Mouse (Mus musculus): ENCODE results near the gene 1700067K01Rik. TPM values are rescaled to one million over a fixed set of nuclear protein-coding genes. Genes with fewer than 3 reads are reported as not detected.

The 1700067K01Rik gene
- polyA plus RNA-seq (2012; fragmentation: generic; extraction: Trizol): 0.29 TPM

- Histone ChIP-seq H3K4me3 (no peak within 1 kb of the TSS), H3K79me2 (ENCODE audit: control insufficient read depth, insufficient read depth) (no peaks in the 10 kb centered on the region), H3ac (ENCODE audit: control insufficient read depth, insufficient read length) (no peak within 1 kb of the TSS), H3K4me2 (ENCODE audit: low read depth) (no peak within 1 kb of the TSS), H3K27me3 (ENCODE audit: control insufficient read depth, insufficient read depth, insufficient read length) (no peaks in the 10 kb centered on the region), H3K36me3 (ENCODE audit: control insufficient read depth, insufficient read depth) (no peaks in the 10 kb centered on the region)
- TF ChIP-seq MAX (IDR thresholded peaks at IDR 0.05; ENCODE audit: low read depth) (no peak), POLR2AphosphoS2 (IDR thresholded peaks at IDR 0.05; ENCODE audit: insufficient read length, low read depth) (peak; percentile 51)
These were observed at the start of gene 1700067K01Rik for GRCm38 (mm10) chr8:84001281-84002000. TSS of gene 1700067K01Rik (plus strand) at chr8:84001502.

- no peak for TF ChIP-seq E2F4 (IDR thresholded peaks at IDR 0.05; ENCODE audit: insufficient read depth)
- TF ChIP-seq MAX (IDR thresholded peaks at IDR 0.05; ENCODE audit: low read depth): no peak
- no peak for TF ChIP-seq MYOG (IDR thresholded peaks at IDR 0.05; ENCODE audit: control insufficient read depth in 1 of 3, insufficient read depth in 1 of 3, insufficient read length in 2 of 3, low read depth in 2 of 3)
- TF ChIP-seq TCF3 (IDR thresholded peaks at IDR 0.05; ENCODE audit: insufficient read length, low read depth): no peak
- no peak for TF ChIP-seq TCF12 (IDR thresholded peaks at IDR 0.05; ENCODE audit: insufficient read depth, poor library complexity, severe bottlenecking)
- TF ChIP-seq REST (IDR thresholded peaks at IDR 0.05; ENCODE audit: insufficient read depth, insufficient read length): no peak
- peak overlapping the region; percentile 59 for H3K4me3 ChIP-seq
These were observed 46.6 kb upstream of the 1700067K01Rik start for GRCm38 (mm10) chr8:83954749-83955105.

GRCm38 (mm10) chr8:83955106-83955957 lies 46.0 kb upstream of the 1700067K01Rik start, which contains the start of the genes Gm10644 and Asf1b:
TSS of gene Gm10644 (minus strand) at chr8:83955205.
TSS of gene Asf1b (plus strand) at chr8:83955507.
- TF ChIP-seq USF1 (IDR thresholded peaks at IDR 0.05; ENCODE audit: low read depth) (no peak), POLR2A (IDR thresholded peaks at IDR 0.05; ENCODE audit: insufficient read length, low read depth) (peak; percentile 84), MYOD1 (IDR thresholded peaks at IDR 0.05; ENCODE audit: control insufficient read depth in 1 of 3, insufficient read length in 2 of 3, low read depth in 2 of 3) (no peak), TCF12 (IDR thresholded peaks at IDR 0.05; ENCODE audit: insufficient read depth, poor library complexity, severe bottlenecking) (no peak), POLR2AphosphoS2 (IDR thresholded peaks at IDR 0.05; ENCODE audit: insufficient read length, low read depth) (peak; percentile 79), CEBPB (IDR thresholded peaks at IDR 0.05; ENCODE audit: insufficient read depth, poor library complexity, severe bottlenecking) (no peak), REST (IDR thresholded peaks at IDR 0.05; ENCODE audit: insufficient read depth, insufficient read length) (no peak), E2F4 (IDR thresholded peaks at IDR 0.05; ENCODE audit: insufficient read depth) (peak; percentile 95), MAX (IDR thresholded peaks at IDR 0.05; ENCODE audit: low read depth) (no peak)
- Histone ChIP-seq H3K4me2 (ENCODE audit: low read depth) (peak within 1 kb of the TSS; percentile 82), H3K79me2 (ENCODE audit: control insufficient read depth, insufficient read depth) (peaks cover 25% of the 10 kb centered on the region), H3K4me3 (peak within 1 kb of the TSS; percentile 59), H3K36me3 (ENCODE audit: control insufficient read depth, insufficient read depth) (no peaks in the 10 kb centered on the region), H3K27me3 (ENCODE audit: control insufficient read depth, insufficient read depth, insufficient read length) (no peaks in the 10 kb centered on the region), H3ac (ENCODE audit: control insufficient read depth, insufficient read length) (peak within 1 kb of the TSS; percentile 5)

More at GRCm38 (mm10) chr8:83954749-83955105, 46.6 kb upstream of the 1700067K01Rik start:
- no peaks in the 10 kb centered on the region for H3K27me3 ChIP-seq (ENCODE audit: control insufficient read depth, insufficient read depth, insufficient read length)
- H3K79me2 ChIP-seq (ENCODE audit: control insufficient read depth, insufficient read depth): peaks cover 21% of the 10 kb centered on the region
- H3ac ChIP-seq (ENCODE audit: control insufficient read depth, insufficient read length): no peak overlapping the region
- H3K36me3 ChIP-seq (ENCODE audit: control insufficient read depth, insufficient read depth): no peaks in the 10 kb centered on the region
- H3K4me2 ChIP-seq (ENCODE audit: low read depth): peak overlapping the region; percentile 82

- peak overlapping the region; percentile 5 for H3ac ChIP-seq (ENCODE audit: control insufficient read depth, insufficient read length)
- TF ChIP-seq CEBPB (IDR thresholded peaks at IDR 0.05; ENCODE audit: insufficient read depth, poor library complexity, severe bottlenecking): no peak
- no peak for TF ChIP-seq REST (IDR thresholded peaks at IDR 0.05; ENCODE audit: insufficient read depth, insufficient read length)
- TF ChIP-seq MAX (IDR thresholded peaks at IDR 0.05; ENCODE audit: low read depth): no peak
- TF ChIP-seq POLR2AphosphoS2 (IDR thresholded peaks at IDR 0.05; ENCODE audit: insufficient read length, low read depth): no peak
- TF ChIP-seq TCF3 (IDR thresholded peaks at IDR 0.05; ENCODE audit: insufficient read length, low read depth): no peak
- TF ChIP-seq SRF (IDR thresholded peaks at IDR 0.05; ENCODE audit: control insufficient read depth, insufficient read length, low read depth): no peak
- no peak for TF ChIP-seq TCF12 (IDR thresholded peaks at IDR 0.05; ENCODE audit: insufficient read depth, poor library complexity, severe bottlenecking)
- no peak for TF ChIP-seq POLR2A (IDR thresholded peaks at IDR 0.05; ENCODE audit: insufficient read length, low read depth)
- no peak for TF ChIP-seq MYOD1 (IDR thresholded peaks at IDR 0.05; ENCODE audit: control insufficient read depth in 1 of 3, insufficient read length in 2 of 3, low read depth in 2 of 3)
- no peak for TF ChIP-seq E2F4 (IDR thresholded peaks at IDR 0.05; ENCODE audit: insufficient read depth)
- no peak for TF ChIP-seq MYOG (IDR thresholded peaks at IDR 0.05; ENCODE audit: control insufficient read depth in 1 of 3, insufficient read depth in 1 of 3, insufficient read length in 2 of 3, low read depth in 2 of 3)
- no peak for TF ChIP-seq USF1 (IDR thresholded peaks at IDR 0.05; ENCODE audit: low read depth)
- peak overlapping the region; percentile 72 for H3K4me2 ChIP-seq (ENCODE audit: low read depth)
- no peaks in the 10 kb centered on the region for H3K36me3 ChIP-seq (ENCODE audit: control insufficient read depth, insufficient read depth)
- peaks cover 29% of the 10 kb centered on the region for H3K79me2 ChIP-seq (ENCODE audit: control insufficient read depth, insufficient read depth)
- H3K27me3 ChIP-seq (ENCODE audit: control insufficient read depth, insufficient read depth, insufficient read length): no peaks in the 10 kb centered on the region
- peak overlapping the region; percentile 59 for H3K4me3 ChIP-seq
These were observed 45.4 kb upstream of the 1700067K01Rik start for GRCm38 (mm10) chr8:83955958-83956218.

GRCm38 (mm10) chr8:83956789-83957188 lies 44.5 kb upstream of the 1700067K01Rik start:
- H3K4me2 ChIP-seq (ENCODE audit: low read depth): peak overlapping the region; percentile 72
- H3K27me3 ChIP-seq (ENCODE audit: control insufficient read depth, insufficient read depth, insufficient read length): no peaks in the 10 kb centered on the region
- no peak overlapping the region for H3ac ChIP-seq (ENCODE audit: control insufficient read depth, insufficient read length)
- H3K79me2 ChIP-seq (ENCODE audit: control insufficient read depth, insufficient read depth): peaks cover 35% of the 10 kb centered on the region
- peak in 2 of 3 experiments; percentile 17 to 68 for TF ChIP-seq MYOG (IDR thresholded peaks at IDR 0.05; ENCODE audit: control insufficient read depth in 1 of 3, insufficient read depth in 1 of 3, insufficient read length in 2 of 3, low read depth in 2 of 3)
- no peak for TF ChIP-seq TCF12 (IDR thresholded peaks at IDR 0.05; ENCODE audit: insufficient read depth, poor library complexity, severe bottlenecking)
- no peak for TF ChIP-seq E2F4 (IDR thresholded peaks at IDR 0.05; ENCODE audit: insufficient read depth)
- TF ChIP-seq SRF (IDR thresholded peaks at IDR 0.05; ENCODE audit: control insufficient read depth, insufficient read length, low read depth): no peak
- no peak for TF ChIP-seq POLR2AphosphoS2 (IDR thresholded peaks at IDR 0.05; ENCODE audit: insufficient read length, low read depth)
- TF ChIP-seq MYOD1 (IDR thresholded peaks at IDR 0.05; ENCODE audit: control insufficient read depth in 1 of 3, insufficient read length in 2 of 3, low read depth in 2 of 3): peak; percentile 46 to 76 (median 64)
- TF ChIP-seq TCF3 (IDR thresholded peaks at IDR 0.05; ENCODE audit: insufficient read length, low read depth): no peak
- TF ChIP-seq POLR2A (IDR thresholded peaks at IDR 0.05; ENCODE audit: insufficient read length, low read depth): peak; percentile 16
- TF ChIP-seq REST (IDR thresholded peaks at IDR 0.05; ENCODE audit: insufficient read depth, insufficient read length): no peak
- TF ChIP-seq CEBPB (IDR thresholded peaks at IDR 0.05; ENCODE audit: insufficient read depth, poor library complexity, severe bottlenecking): no peak
- peak overlapping the region; percentile 59 for H3K4me3 ChIP-seq
- H3K36me3 ChIP-seq (ENCODE audit: control insufficient read depth, insufficient read depth): no peaks in the 10 kb centered on the region

All from myocyte (in vitro differentiated cells).